Mouse (Mus musculus): ENCODE results near the gene Plekhn1. TPM values are rescaled to one million over a fixed set of nuclear protein-coding genes. Genes with fewer than 3 reads are reported as not detected.

Plekhn1 gene
- polyA plus RNA-seq, 1 experiment from 2014 or later = 4.1 TPM

GRCm38 (mm10) chr4:156177630-156178029, 57.0 kb downstream of the Plekhn1 start:
- Histone ChIP-seq H3K4me1 (ENCODE audit: control insufficient read depth, low read depth, low read length) (no peaks in the 10 kb centered on the region), H3K4me2 (ENCODE audit: low read depth, low read length) (no peak overlapping the region), H3K9ac (ENCODE audit: low read depth, low read length) (no peak overlapping the region), H3K27me3 (ENCODE audit: control insufficient read depth, insufficient read depth, low read depth, low read length) (no peaks in the 10 kb centered on the region), H3K4me3 (ENCODE audit: low read depth, low read length) (no peak overlapping the region), H3K27ac (ENCODE audit: low read length) (no peak overlapping the region), H3K36me3 (ENCODE audit: control insufficient read depth, insufficient read depth) (no peaks in the 10 kb centered on the region), H3K9me3 (replicated peaks; ENCODE audit: control insufficient read depth, low read length) (no peaks in the 10 kb centered on the region)
- no peak for ATAC-seq (ENCODE audit: low read depth)
- 87% methylated on average over 9 of the region's 9 CpGs for WGBS (ENCODE audit: insufficient replicate concordance)

- Histone ChIP-seq H3K4me3 (ENCODE audit: low read depth, low read length) (no peak overlapping the region), H3K27ac (ENCODE audit: low read length) (no peak overlapping the region), H3K9ac (ENCODE audit: low read depth, low read length) (no peak overlapping the region), H3K36me3 (ENCODE audit: control insufficient read depth, insufficient read depth) (peaks cover 7% of the 10 kb centered on the region; the same call in 1 of the 2 replicates), H3K4me2 (ENCODE audit: low read depth, low read length) (no peak overlapping the region), H3K27me3 (ENCODE audit: control insufficient read depth, insufficient read depth, low read depth, low read length) (no peaks in the 10 kb centered on the region), H3K9me3 (replicated peaks; ENCODE audit: control insufficient read depth, low read length) (no peaks in the 10 kb centered on the region), H3K4me1 (ENCODE audit: control insufficient read depth, low read depth, low read length) (no peaks in the 10 kb centered on the region)
- no peak for ATAC-seq (ENCODE audit: low read depth)
- 81% methylated on average over 11 of the region's 11 CpGs for WGBS (ENCODE audit: insufficient replicate concordance)
Measured at GRCm38 (mm10) chr4:156171828-156172227, 62.8 kb downstream of the Plekhn1 start.

Small RNAs within 50 kb of the gene (microRNA-seq; reads per million reads assigned to microRNA genes)
- not detected for gene Mir7658

Other genes starting within 250 kb of the Plekhn1 start
- 3.3 and 3.6 TPM in 2 replicates for gene B3galt6, start 242.2 kb downstream of the Plekhn1 start, polyA plus RNA-seq (2015; fragmentation: Nextera tagmentation; extraction: Ambion mirVana)
- 73.2 and 78.7 TPM in 2 replicates for gene Sdf4, start 242.0 kb downstream of the Plekhn1 start, polyA plus RNA-seq (2015; fragmentation: Nextera tagmentation; extraction: Ambion mirVana)
- gene Tnfrsf4, start 221.0 kb downstream of the Plekhn1 start, polyA plus RNA-seq (2015; fragmentation: Nextera tagmentation; extraction: Ambion mirVana) = 0.22 and 0.37 TPM in 2 replicates
- gene Tnfrsf18, start 208.7 kb downstream of the Plekhn1 start, polyA plus RNA-seq (2015; fragmentation: Nextera tagmentation; extraction: Ambion mirVana) = 0.58 and 0.68 TPM in 2 replicates
- 0.29 and 0.33 TPM in 2 replicates for gene Ttll10, start 175.4 kb downstream of the Plekhn1 start, polyA plus RNA-seq (2015; fragmentation: Nextera tagmentation; extraction: Ambion mirVana)
- gene 9430015G10Rik, start 124.9 kb downstream of the Plekhn1 start, polyA plus RNA-seq (2015; fragmentation: Nextera tagmentation; extraction: Ambion mirVana) = 11.4 and 13.4 TPM in 2 replicates
- gene Rnf223, start 104.3 kb downstream of the Plekhn1 start, polyA plus RNA-seq (2015; fragmentation: Nextera tagmentation; extraction: Ambion mirVana) = 0.06 and 0.09 TPM in 2 replicates
- gene Agrn, start 37.4 kb downstream of the Plekhn1 start, polyA plus RNA-seq (2015; fragmentation: Nextera tagmentation; extraction: Ambion mirVana) = 6.7 and 7.7 TPM in 2 replicates
- gene Isg15, start 34.0 kb downstream of the Plekhn1 start, polyA plus RNA-seq (2015; fragmentation: Nextera tagmentation; extraction: Ambion mirVana) = 6.1 and 6.9 TPM in 2 replicates
- 1.0 and 1.2 TPM in 2 replicates for gene AW011738, start 31.6 kb downstream of the Plekhn1 start, polyA plus RNA-seq (2015; fragmentation: Nextera tagmentation; extraction: Ambion mirVana)
- gene Perm1, start 19.0 kb downstream of the Plekhn1 start, polyA plus RNA-seq (2015; fragmentation: Nextera tagmentation; extraction: Ambion mirVana) = 0.14 and 0.40 TPM in 2 replicates
- 36.0 and 36.2 TPM in 2 replicates for gene Noc2l, start 1.2 kb upstream of the Plekhn1 start, polyA plus RNA-seq (2015; fragmentation: Nextera tagmentation; extraction: Ambion mirVana)
- gene Samd11, start 20.8 kb upstream of the Plekhn1 start, polyA plus RNA-seq (2015; fragmentation: Nextera tagmentation; extraction: Ambion mirVana) = 36.4 and 37.7 TPM in 2 replicates
- gene Vmn2r-ps159, start 96.2 kb upstream of the Plekhn1 start, polyA plus RNA-seq (2015; fragmentation: Nextera tagmentation; extraction: Ambion mirVana) = not detected in 2 replicates

Measured in liver, embryonic 16.5 days (tissue).